Mouse (Mus musculus) embryonic facial prominence, embryonic 11.5 days (tissue): ENCODE results near the gene Trim68. TPM values are rescaled to one million over a fixed set of nuclear protein-coding genes. Genes with fewer than 3 reads are reported as not detected.

Source experiments
- polyA plus RNA-seq: library from polyadenylated mRNA; unstranded; fragments of >200 nt; fragmentation: Nextera tagmentation; extraction: Ambion mirVana; gene quantifications from 2 replicates; pipeline ENCODE4 v1.2.1, GENCODE M21; 2014

Trim68 gene
- polyA plus RNA-seq, 1 experiment from 2014 or later, result 11.4 TPM

Other genes with a start within 250 kb of the Trim68 start
- gene Rrm1, start 245.6 kb downstream of the Trim68 start, polyA plus RNA-seq, result 242 and 246 TPM in 2 replicates
- 0.25 and 0.67 TPM in 2 replicates for gene Olfr543, start 205.6 kb downstream of the Trim68 start, polyA plus RNA-seq
- 0.06 TPM in 1 of 2 replicates, not detected in the other for gene Olfr544, start 199.0 kb downstream of the Trim68 start, polyA plus RNA-seq
- gene Olfr545, start 187.8 kb downstream of the Trim68 start, polyA plus RNA-seq, result not detected in 2 replicates
- gene Olfr547, start 152.6 kb downstream of the Trim68 start, polyA plus RNA-seq, result not detected in 2 replicates
- gene Olfr548-ps1, start 146.4 kb downstream of the Trim68 start, polyA plus RNA-seq, result not detected in 2 replicates
- not detected in 2 replicates for gene Olfr549, start 137.5 kb downstream of the Trim68 start, polyA plus RNA-seq
- 0.52 and 0.72 TPM in 2 replicates for gene Trim21, start 121.8 kb downstream of the Trim68 start, polyA plus RNA-seq
- not detected in 2 replicates for gene Olfr550, start 115.9 kb downstream of the Trim68 start, polyA plus RNA-seq
- not detected in 2 replicates for gene Olfr551, start 95.4 kb downstream of the Trim68 start, polyA plus RNA-seq
- gene Olfr552, start 89.6 kb downstream of the Trim68 start, polyA plus RNA-seq, result not detected in 2 replicates
- not detected in 2 replicates for gene Olfr553, start 69.1 kb downstream of the Trim68 start, polyA plus RNA-seq
- gene Olfr554, start 48.9 kb downstream of the Trim68 start, polyA plus RNA-seq, result not detected in 2 replicates
- gene Olfr555, start 28.5 kb downstream of the Trim68 start, polyA plus RNA-seq, result not detected in 2 replicates
- gene Olfr556, start 22.4 kb downstream of the Trim68 start, polyA plus RNA-seq, result not detected in 2 replicates
- not detected in 2 replicates for gene Olfr557, start 8.6 kb upstream of the Trim68 start, polyA plus RNA-seq
- 0.24 TPM in 1 of 2 replicates, not detected in the other for gene Olfr558, start 14.9 kb upstream of the Trim68 start, polyA plus RNA-seq
- not detected in 2 replicates for gene Olfr33, start 31.7 kb upstream of the Trim68 start, polyA plus RNA-seq
- not detected in 2 replicates for gene Olfr559, start 40.2 kb upstream of the Trim68 start, polyA plus RNA-seq
- not detected in 2 replicates for gene Olfr560, start 72.0 kb upstream of the Trim68 start, polyA plus RNA-seq
- 0.08 TPM in 1 of 2 replicates, not detected in the other for gene Olfr78, start 72.1 kb upstream of the Trim68 start, polyA plus RNA-seq
- not detected in 2 replicates for gene Olfr561, start 83.9 kb upstream of the Trim68 start, polyA plus RNA-seq
- not detected in 2 replicates for gene Olfr564, start 116.2 kb upstream of the Trim68 start, polyA plus RNA-seq
- gene Olfr566, start 171.4 kb upstream of the Trim68 start, polyA plus RNA-seq, result not detected in 2 replicates
- 0.22 TPM in 1 of 2 replicates, not detected in the other for gene Olfr568, start 189.8 kb upstream of the Trim68 start, polyA plus RNA-seq
- not detected in 2 replicates for gene Olfr569, start 203.6 kb upstream of the Trim68 start, polyA plus RNA-seq
- not detected in 2 replicates for gene Olfr570, start 207.2 kb upstream of the Trim68 start, polyA plus RNA-seq
- gene Olfr571, start 230.2 kb upstream of the Trim68 start, polyA plus RNA-seq, result 0.28 and 0.31 TPM in 2 replicates
- not detected in 2 replicates for gene Olfr572, start 237.1 kb upstream of the Trim68 start, polyA plus RNA-seq